Mouse (Mus musculus) right cerebral cortex, adult 2 months (tissue): Measurements from ENCODE around the gene Sptlc3.

Experiments used
- DNase-seq, 2 experiments: peaks; one replicate each; pipeline ENCODE4 v3.0.0; 2021 to 2022; ENCODE audit warnings: low spot score in 2 of 2

Sptlc3 gene

GRCm38 (mm10) chr2:139493836-139494235 lies at the start of gene Sptlc3:
Gene Sptlc3 (plus strand): TSS chr2:139493913.
- no peak for DNase-seq

DNA sequence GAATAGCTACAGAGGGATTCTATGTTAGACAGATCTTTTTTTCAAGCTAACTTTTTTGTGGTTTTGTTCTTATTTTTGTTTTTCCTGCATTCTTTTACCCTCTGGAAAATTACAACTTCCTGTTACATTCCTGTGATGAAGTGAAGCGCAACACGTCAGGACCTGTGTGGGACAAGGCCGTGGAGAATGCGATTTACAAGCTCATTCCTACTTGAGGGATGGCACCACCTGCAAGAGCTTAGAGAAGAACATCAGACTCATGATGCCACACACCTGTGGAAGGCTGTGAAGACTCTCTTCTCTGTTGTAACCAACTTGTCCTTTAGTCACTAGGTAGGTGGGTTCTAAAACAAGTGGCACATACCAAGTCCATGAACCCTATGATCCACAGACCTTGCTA lies 26.0 kb upstream of the Sptlc3 start:
- no peak for DNase-seq

GRCm38 (mm10) chr2:139488708-139489107 lies 5.0 kb upstream of the Sptlc3 start:
- no peak for DNase-seq

DNA sequence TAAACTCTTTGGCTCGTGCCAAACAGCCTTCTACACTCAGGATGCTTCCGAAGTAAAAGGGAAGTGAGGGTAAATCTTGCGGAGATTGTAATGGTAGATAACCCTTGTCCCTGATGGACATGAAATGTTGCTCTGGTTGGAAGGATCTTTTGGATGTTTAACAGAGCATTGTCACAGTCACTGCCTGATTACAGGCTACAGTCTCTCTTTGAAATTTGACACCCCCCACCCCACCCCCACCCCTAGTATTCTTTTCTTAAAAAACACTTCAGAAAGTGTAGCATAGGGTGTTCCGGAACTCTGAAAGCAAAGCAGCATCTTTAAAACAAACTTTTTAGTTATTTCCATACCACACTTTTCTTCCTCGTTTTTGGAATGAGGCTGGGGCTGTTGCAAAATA lies 916 bp downstream of the Sptlc3 start:
- DNase-seq: no peak

GRCm38 (mm10) chr2:139561966-139562505 lies 68.3 kb downstream of the Sptlc3 start:
- DNase-seq: peak in 1 of 2 experiments; percentile 5

- DNase-seq: no peak
Measured at GRCm38 (mm10) chr2:139579280-139579679, 85.6 kb downstream of the Sptlc3 start.

- peak; percentile 5 to 11 for DNase-seq
Measured at GRCm38 (mm10) chr2:139582766-139583165, 89.1 kb downstream of the Sptlc3 start.

GRCm38 (mm10) chr2:139587660-139588200 lies 94.0 kb downstream of the Sptlc3 start:
- DNase-seq: no peak

- DNase-seq: peak; percentile 35 to 46
Measured at GRCm38 (mm10) chr2:139589905-139590304, 96.2 kb downstream of the Sptlc3 start.

DNA sequence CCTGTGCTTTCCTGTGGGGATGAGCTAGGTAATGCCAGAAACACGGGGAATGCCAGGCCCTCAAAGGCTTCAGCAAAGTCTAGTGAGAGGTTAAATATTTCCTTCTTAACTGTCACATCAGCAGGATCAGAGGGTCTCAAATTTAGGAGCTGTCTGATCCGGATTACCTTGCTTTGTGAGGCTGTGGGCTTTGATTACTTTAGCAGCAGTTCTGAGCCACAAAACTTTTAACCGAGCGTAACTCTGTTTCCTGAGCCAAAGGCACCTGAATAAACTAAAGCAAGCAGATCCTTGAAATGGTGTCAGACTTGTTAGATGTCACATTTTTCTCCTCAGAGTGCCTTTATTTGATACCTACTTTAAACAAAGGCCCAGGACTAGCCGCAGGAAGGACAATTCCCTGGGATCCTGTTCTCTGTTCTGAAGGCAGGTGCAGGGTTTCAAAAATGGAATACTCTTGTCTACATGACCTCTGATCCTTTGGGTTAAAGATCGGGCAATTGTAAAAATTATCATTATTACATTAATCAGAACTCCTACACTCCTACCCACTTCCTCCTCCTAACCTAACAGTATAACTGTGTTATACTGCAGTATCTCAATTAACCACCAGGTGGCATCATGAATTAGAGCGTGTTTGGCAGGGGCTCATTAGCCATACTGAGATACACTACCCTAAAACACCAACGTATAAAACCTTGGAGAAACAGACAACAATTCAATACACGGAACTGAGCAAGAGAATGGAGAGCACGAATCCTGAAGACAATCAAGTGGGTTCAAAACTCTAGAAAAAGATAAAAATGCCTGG lies 97.4 kb downstream of the Sptlc3 start:
- DNase-seq: peak; percentile 10 to 31

DNA sequence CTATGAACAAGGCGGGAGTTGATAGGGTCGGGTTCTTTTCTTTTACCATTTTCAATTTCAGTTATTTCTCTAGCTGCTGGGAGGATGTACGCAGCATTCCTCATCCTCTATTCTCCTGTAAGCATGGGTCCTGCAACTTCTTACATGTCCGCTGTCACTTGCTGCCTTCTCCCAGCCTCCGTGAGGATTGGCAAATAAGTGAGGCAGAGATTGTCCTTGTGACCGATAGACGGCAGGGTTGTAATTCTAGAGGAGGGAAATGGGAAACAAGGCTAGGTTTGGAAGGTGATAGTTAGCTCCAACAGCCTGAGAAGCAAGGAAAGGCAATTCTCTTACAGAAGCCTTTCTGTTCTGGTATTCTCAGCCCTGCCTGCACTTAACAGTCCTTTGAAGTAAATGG lies 98.4 kb downstream of the Sptlc3 start:
- DNase-seq: no peak

- no peak for DNase-seq
Measured at GRCm38 (mm10) chr2:139597229-139597628, 103.5 kb downstream of the Sptlc3 start.

GRCm38 (mm10) chr2:139601543-139602194 lies 108.0 kb downstream of the Sptlc3 start:
- DNase-seq: no peak

DNA sequence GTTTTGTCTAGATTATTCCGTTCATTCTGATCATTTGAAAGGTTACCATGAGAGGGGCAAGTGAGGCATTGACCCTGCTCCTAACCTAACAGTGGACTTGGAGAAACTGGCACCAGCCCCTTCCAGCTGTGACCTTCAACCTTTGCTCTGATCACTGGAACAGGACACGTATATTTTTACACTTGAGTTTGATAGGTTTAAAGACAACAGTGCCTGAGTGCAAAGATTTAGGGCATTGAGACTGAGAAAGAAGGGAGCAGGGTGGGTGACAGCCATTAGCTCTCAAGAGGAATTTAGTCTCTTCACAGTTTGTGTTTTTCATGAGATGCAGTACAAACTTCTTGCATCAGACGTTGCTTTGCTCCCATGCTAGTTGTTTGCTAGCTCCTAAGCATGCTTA lies 114.5 kb downstream of the Sptlc3 start:
- DNase-seq: no peak

DNA sequence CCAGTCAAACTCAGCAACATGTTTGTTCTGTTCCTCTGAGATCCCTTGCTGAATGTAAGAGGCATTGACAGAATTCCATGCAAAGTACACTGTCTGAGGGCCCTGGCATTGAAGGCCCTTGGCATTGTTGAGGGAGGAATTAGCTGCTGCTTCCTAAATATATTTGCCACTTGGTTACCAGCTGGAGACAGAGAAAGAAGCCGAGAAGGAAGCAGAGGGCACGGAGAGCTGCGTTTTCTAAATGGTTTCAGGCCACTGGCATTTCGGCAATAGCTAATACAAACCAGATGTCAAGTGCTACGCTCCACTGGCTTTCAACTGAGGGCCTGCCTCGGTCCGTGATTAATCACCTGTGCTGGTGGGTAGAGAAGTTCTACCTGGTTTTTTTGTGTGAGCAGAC lies 115.1 kb downstream of the Sptlc3 start:
- no peak for DNase-seq

GRCm38 (mm10) chr2:139609231-139609630 lies 115.5 kb downstream of the Sptlc3 start:
- DNase-seq: no peak

- no peak for DNase-seq
Measured at GRCm38 (mm10) chr2:139609662-139610291, 116.1 kb downstream of the Sptlc3 start.

- DNase-seq: no peak
Measured at GRCm38 (mm10) chr2:139612410-139613107, 118.8 kb downstream of the Sptlc3 start.

DNA sequence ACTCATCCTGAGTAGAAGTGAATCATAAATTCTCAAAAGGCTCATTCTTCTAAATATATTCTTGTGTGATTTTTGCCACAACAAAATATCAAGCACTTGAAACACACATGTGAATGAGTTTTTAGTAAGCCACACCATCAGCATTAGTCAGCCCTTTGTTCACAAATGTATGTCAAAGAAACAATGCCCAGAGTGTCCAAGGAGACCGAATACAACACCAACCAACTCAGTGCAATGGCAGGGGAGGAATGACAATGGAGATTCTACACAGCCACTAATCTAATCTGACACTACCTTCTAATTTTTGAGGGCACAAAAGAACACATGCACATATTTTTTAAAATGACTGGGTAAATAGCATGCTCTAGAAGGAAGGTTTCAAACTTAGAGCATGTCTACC lies 132.8 kb downstream of the Sptlc3 start:
- DNase-seq: no peak

- DNase-seq: no peak
Measured at GRCm38 (mm10) chr2:139628731-139629130, 135.0 kb downstream of the Sptlc3 start.

- no peak for DNase-seq
Measured at GRCm38 (mm10) chr2:139629653-139630052, 135.9 kb downstream of the Sptlc3 start.

- no peak for DNase-seq
Measured at GRCm38 (mm10) chr2:139634506-139634905, 140.8 kb downstream of the Sptlc3 start.
